Mouse (Mus musculus) c-Kit-positive CD71-positive TER-119-positive erythroid progenitor cells, embryonic 14.5 days (primary cell): Measurements from ENCODE around the gene R3hdm2.

Source experiments
- DNase-seq: peaks from one replicate; pipeline ENCODE4 v3.0.0-alpha.2; 2013; ENCODE audit warnings: low spot score

The R3hdm2 gene

GRCm38 (mm10) chr10:127380251-127380691, at the start of gene R3hdm2:
R3hdm2 (plus strand) TSS chr10:127380327.
- peak; percentile 81 for DNase-seq

GRCm38 (mm10) chr10:127332211-127332874, 47.8 kb upstream of the R3hdm2 start:
- no peak for DNase-seq

GRCm38 (mm10) chr10:127333152-127333551, 47.0 kb upstream of the R3hdm2 start:
- no peak for DNase-seq

- no peak for DNase-seq
These were observed 44.9 kb upstream of the R3hdm2 start for GRCm38 (mm10) chr10:127335271-127335670.

GRCm38 (mm10) chr10:127336952-127337351, 43.2 kb upstream of the R3hdm2 start:
- no peak for DNase-seq

- no peak for DNase-seq
These were observed 42.5 kb upstream of the R3hdm2 start for GRCm38 (mm10) chr10:127337536-127338099.

GRCm38 (mm10) chr10:127338930-127339682, 41.0 kb upstream of the R3hdm2 start:
- DNase-seq, result peak; percentile 85

GRCm38 (mm10) chr10:127339683-127340576, 40.2 kb upstream of the R3hdm2 start:
- no peak for DNase-seq

GRCm38 (mm10) chr10:127340577-127341359, 39.4 kb upstream of the R3hdm2 start:
- no peak for DNase-seq

- no peak for DNase-seq
These were observed 38.8 kb upstream of the R3hdm2 start for GRCm38 (mm10) chr10:127341360-127341690.

- peak; percentile 79 for DNase-seq
These were observed 38.1 kb upstream of the R3hdm2 start, which contains the start of gene Gli1 for GRCm38 (mm10) chr10:127341891-127342639. Gli1 (minus strand) TSS chr10:127341974.

GRCm38 (mm10) chr10:127343029-127343428, 37.1 kb upstream of the R3hdm2 start:
- DNase-seq, result no peak

GRCm38 (mm10) chr10:127346173-127346572, 34.0 kb upstream of the R3hdm2 start:
- no peak for DNase-seq

- no peak for DNase-seq
These were observed 31.2 kb upstream of the R3hdm2 start for GRCm38 (mm10) chr10:127348957-127349356.

- no peak for DNase-seq
These were observed 30.3 kb upstream of the R3hdm2 start for GRCm38 (mm10) chr10:127349810-127350209.

- peak; percentile 23 for DNase-seq
These were observed 29.4 kb upstream of the R3hdm2 start for GRCm38 (mm10) chr10:127350594-127351284.

- DNase-seq, result no peak
These were observed 28.9 kb upstream of the R3hdm2 start for GRCm38 (mm10) chr10:127351285-127351595.

GRCm38 (mm10) chr10:127351719-127352118, 28.4 kb upstream of the R3hdm2 start:
- no peak for DNase-seq

GRCm38 (mm10) chr10:127352187-127352586, 27.9 kb upstream of the R3hdm2 start:
- no peak for DNase-seq

- no peak for DNase-seq
These were observed 27.4 kb upstream of the R3hdm2 start for GRCm38 (mm10) chr10:127352766-127353165.
